ENCODE assay signal across 22 mouse cellular contexts in genomic region chr11:43313996-43314395, GRCm38 (mm10).
A peak's percentile ranks its signal among the peaks of the same experiment; 100 is the strongest.
DNase-seq lines count a peak whose midpoint lies in the region; ATAC-seq and TF ChIP-seq lines count a peak whose summit lies in the region.
"Had no signal": no experiment of that assay in that cellular context is flagged by ENCODE, and none has a peak within 500 bp of the region (broad histone marks: within the 10 kb centered on the region; RNA-seq: fewer than 3 reads in every experiment).

No protein-coding gene starts in this region.

- 86% methylated on average over 4 of the region's 4 CpGs for WGBS in midbrain, embryonic 11.5 days
- WGBS in midbrain, embryonic 15.5 days: 77% methylated on average over 4 of the region's 4 CpGs
- 33% methylated on average over 4 of the region's 4 CpGs for WGBS in cerebellum, adult 2 months

- intact Hi-C loops in gastrocnemius, postnatal 36 days (cut with DNase I): no loop called here

- peaks cover 6% of the 10 kb centered on the region for H3K4me1 ChIP-seq in midbrain, embryonic 11.5 days (ENCODE audit: control insufficient read depth, insufficient read depth, low read length)
- no peaks in the 10 kb centered on the region for H3K4me1 ChIP-seq in midbrain, embryonic 15.5 days
- no peaks in the 10 kb centered on the region; the same call in 1 of the 2 replicates for H3K4me1 ChIP-seq in cerebellum, adult 2 months (ENCODE audit: control insufficient read depth, insufficient read depth, low read length)
- H3K4me1 ChIP-seq: embryonic facial prominence, embryonic 15.5 days; forebrain, embryonic 15.5 days; heart, embryonic 13.5 days; hindbrain, embryonic 15.5 days had no signal

- no peak for TF ChIP-seq POLR2A in cerebellum, adult 2 months (IDR thresholded peaks at IDR 0.05; ENCODE audit: borderline replicate concordance, insufficient read depth, low read length)

- TF ChIP-seq CTCF in cerebellum, adult 2 months (IDR thresholded peaks at IDR 0.05; ENCODE audit: borderline replicate concordance, insufficient read depth, low read depth, low read length): no peak

- no peak overlapping the region for H3K27ac ChIP-seq in midbrain, embryonic 11.5 days (ENCODE audit: low read depth, low read length)
- no peak overlapping the region for H3K27ac ChIP-seq in midbrain, embryonic 15.5 days
- no peak overlapping the region for H3K27ac ChIP-seq in cerebellum, adult 2 months (ENCODE audit: insufficient read depth, low read length)
- H3K27ac ChIP-seq: embryonic facial prominence, embryonic 15.5 days; forebrain, embryonic 15.5 days; heart, embryonic 13.5 days; hindbrain, embryonic 15.5 days had no signal

- no peaks in the 10 kb centered on the region for H3K36me3 ChIP-seq in midbrain, embryonic 11.5 days (ENCODE audit: control insufficient read depth, insufficient read depth, low read length)
- no peaks in the 10 kb centered on the region for H3K36me3 ChIP-seq in midbrain, embryonic 15.5 days (replicated peaks)
- H3K36me3 ChIP-seq: embryonic facial prominence, embryonic 15.5 days; forebrain, embryonic 15.5 days; heart, embryonic 13.5 days; hindbrain, embryonic 15.5 days had no signal

- no peak overlapping the region for H3K4me3 ChIP-seq in midbrain, embryonic 11.5 days (ENCODE audit: low read depth, low read length)
- no peak overlapping the region for H3K4me3 ChIP-seq in midbrain, embryonic 15.5 days
- no peak overlapping the region for H3K4me3 ChIP-seq in cerebellum, adult 2 months (replicated peaks; ENCODE audit: insufficient read depth, low read depth, low read length)
- H3K4me3 ChIP-seq: embryonic facial prominence, embryonic 15.5 days; erythroblast, embryonic 14.5 days; forebrain, embryonic 15.5 days; heart, embryonic 13.5 days; hindbrain, embryonic 15.5 days had no signal

- no peaks in the 10 kb centered on the region for H3K27me3 ChIP-seq in midbrain, embryonic 11.5 days (ENCODE audit: control insufficient read depth, insufficient read depth, low read length)
- H3K27me3 ChIP-seq in midbrain, embryonic 15.5 days (replicated peaks): no peaks in the 10 kb centered on the region
- H3K27me3 ChIP-seq in cerebellum, adult 2 months (ENCODE audit: control insufficient read depth, insufficient read depth, low read length): no peaks in the 10 kb centered on the region
- H3K27me3 ChIP-seq: CH12.LX; embryonic facial prominence, embryonic 15.5 days; forebrain, embryonic 15.5 days; heart, embryonic 13.5 days; hindbrain, embryonic 15.5 days had no signal

- no peak overlapping the region for H3K9ac ChIP-seq in midbrain, embryonic 11.5 days (ENCODE audit: low read length)
- no peak overlapping the region for H3K9ac ChIP-seq in midbrain, embryonic 15.5 days
- H3K9ac ChIP-seq: embryonic facial prominence, embryonic 15.5 days; forebrain, embryonic 15.5 days; heart, embryonic 13.5 days; hindbrain, embryonic 15.5 days had no signal

- H3K9me3 ChIP-seq in midbrain, embryonic 11.5 days (ENCODE audit: control insufficient read depth, low read length): no peaks in the 10 kb centered on the region
- H3K9me3 ChIP-seq in midbrain, embryonic 15.5 days: no peaks in the 10 kb centered on the region
- H3K9me3 ChIP-seq: embryonic facial prominence, embryonic 15.5 days; forebrain, embryonic 15.5 days; heart, embryonic 13.5 days; hindbrain, embryonic 15.5 days had no signal

- no peak overlapping the region for H3K4me2 ChIP-seq in midbrain, embryonic 11.5 days
- H3K4me2 ChIP-seq in midbrain, embryonic 15.5 days: no peak overlapping the region
- H3K4me2 ChIP-seq: embryonic facial prominence, embryonic 15.5 days; forebrain, embryonic 15.5 days; heart, embryonic 13.5 days; hindbrain, embryonic 15.5 days had no signal

- ATAC-seq in midbrain, embryonic 11.5 days (ENCODE audit: low FRiP score): no peak
- no peak for ATAC-seq in midbrain, embryonic 15.5 days (replicated peaks)
- no peak for ATAC-seq in activated CD4-positive, CD25-positive, alpha-beta regulatory T cell, adult 4 months
- ATAC-seq: forebrain, embryonic 15.5 days; intestine, embryonic 16.5 days; Patski had no signal

- peak; percentile 77 for DNase-seq in midbrain, embryonic 11.5 days (ENCODE audit: low spot score, missing footprints)
- peak; percentile 46 to 75 for DNase-seq in cerebellum, adult 2 months
- peak; percentile 16 to 27 for DNase-seq in cerebellum, postnatal 10 days
- no peak for DNase-seq in gastrocnemius, postnatal 36 days
- no peak for DNase-seq in neural tube, embryonic 10.5 days (ENCODE audit: extremely low spot score, low spot score)
- DNase-seq: adrenal gland, adult 2 months; adrenal gland, postnatal 25 days; embryo, embryonic 11 days; gastrocnemius, postnatal 14 days; heart, adult 11 months; heart, postnatal 36 days; kidney, adult 2 months had no signal

Comparison
In these comparisons a context has a peak if more than half of its experiments do, and no peak if none do; other contexts are left out.
1. DNase-seq: peak in midbrain, embryonic 11.5 days (single experiment), cerebellum, adult 2 months (2 of 2) and cerebellum, postnatal 10 days (2 of 2); none in gastrocnemius, postnatal 36 days (0 of 2) and neural tube, embryonic 10.5 days (single experiment).